Mouse (Mus musculus) CH12.LX (cell line): ENCODE results near the gene Gria1. TPM values are rescaled to one million over a fixed set of nuclear protein-coding genes. Genes with fewer than 3 reads are reported as not detected.

Source experiments
- DNase-seq: peaks from one replicate; pipeline ENCODE4 v3.0.0-alpha.2; 2013; ENCODE audit errors: extremely low read depth
- H3K27ac ChIP-seq: 2 replicates; pipeline ENCODE4 v1.5.1; 2012; ENCODE audit warnings: low read depth, mild to moderate bottlenecking, control low read depth, moderate library complexity; ENCODE audit not compliant: insufficient read depth
- H3K27me3 ChIP-seq: replicated peaks from 2 replicates; pipeline ENCODE3; 2012; ENCODE audit warnings: inconsistent platforms
- H3K36me3 ChIP-seq, 2 experiments: replicated peaks in 1 of 2; 2 replicates each; pipeline versions ENCODE3 to v1.6.1; 2012; ENCODE audit warnings: inconsistent platforms in 1 of 2, low read length in 1 of 2, mild to moderate bottlenecking in 1 of 2, mixed read lengths in 1 of 2, moderate library complexity in 1 of 2; ENCODE audit not compliant: control insufficient read depth in 1 of 2, insufficient read depth in 1 of 2
- H3K4me1 ChIP-seq, 2 experiments: 2 replicates each; pipeline ENCODE4 v1.6.1; 2012; ENCODE audit warnings: inconsistent platforms in 1 of 2, moderate library complexity in 1 of 2; ENCODE audit not compliant: insufficient read depth in 2 of 2, control insufficient read depth in 1 of 2
- H3K4me2 ChIP-seq: 2 replicates; pipeline ENCODE4 v1.6.1; 2012; ENCODE audit warnings: low read depth, mild to moderate bottlenecking, control low read depth; ENCODE audit not compliant: poor library complexity, insufficient read depth, severe bottlenecking
- H3K4me3 ChIP-seq, 3 experiments: fragments of 150-350 bp in 1 of 3; sonication (generic) in 1 of 3; replicated peaks in 1 of 3; 2 replicates each; pipeline versions ENCODE3 to v1.5.1; 2011 to 2012; ENCODE audit warnings: low read depth in 2 of 3, low read length in 2 of 3, mild to moderate bottlenecking in 2 of 3, moderate library complexity in 2 of 3, control low read depth in 1 of 3, improper control_type of control experiment in 1 of 3, inconsistent platforms in 1 of 3, mixed read lengths in 1 of 3; ENCODE audit not compliant: poor library complexity in 1 of 3
- H3K79me2 ChIP-seq: replicated peaks from 2 replicates; pipeline ENCODE4 v1.6.1; 2012; ENCODE audit warnings: mild to moderate bottlenecking, moderate library complexity; ENCODE audit not compliant: control insufficient read depth, poor library complexity, insufficient read depth, severe bottlenecking; ENCODE audit errors: extremely low read depth
- H3K9ac ChIP-seq: 2 replicates; pipeline ENCODE4 v1.6.1; 2012; ENCODE audit warnings: low read depth, mild to moderate bottlenecking, control low read depth, moderate library complexity; ENCODE audit not compliant: insufficient read depth
- H3K9me3 ChIP-seq: replicated peaks from 2 replicates; pipeline ENCODE3; 2012; ENCODE audit warnings: low read length, inconsistent platforms, mixed read lengths
- CHD1 ChIP-seq: IDR thresholded peaks from 2 replicates; pipeline ENCODE4 v1.6.1; 2012; ENCODE audit warnings: low read depth, low read length, improper control_type of control experiment, inconsistent platforms
- CHD2 ChIP-seq: IDR thresholded peaks from 2 replicates; pipeline ENCODE4 v1.6.1; 2011; ENCODE audit warnings: low read length, improper control_type of control experiment
- CTCF ChIP-seq, 2 experiments: IDR thresholded peaks in 1 of 2; conservative IDR thresholded peaks in 1 of 2; 2 replicates each; pipeline ENCODE4 v1.5.1; 2011 to 2012; ENCODE audit warnings: low read depth in 2 of 2, low read length in 2 of 2, improper control_type of control experiment in 1 of 2, inconsistent platforms in 1 of 2, mild to moderate bottlenecking in 1 of 2, moderate library complexity in 1 of 2
- E2F4 ChIP-seq: IDR thresholded peaks from 2 replicates; pipeline ENCODE4 v1.6.1; 2011; ENCODE audit warnings: low read depth, low read length, improper control_type of control experiment; ENCODE audit not compliant: insufficient replicate concordance
- ELF1 ChIP-seq: IDR thresholded peaks from 2 replicates; pipeline ENCODE4 v1.6.1; 2014; ENCODE audit warnings: low read depth, mild to moderate bottlenecking, inconsistent platforms, low read length, improper control_type of control experiment
- KAT2A ChIP-seq: IDR thresholded peaks from 2 replicates; pipeline ENCODE4 v1.6.1; 2012; ENCODE audit warnings: low read length, improper control_type of control experiment, inconsistent platforms; ENCODE audit not compliant: insufficient replicate concordance
- MAX ChIP-seq: IDR thresholded peaks from 2 replicates; pipeline ENCODE4 v1.6.1; 2011; ENCODE audit warnings: low read length, improper control_type of control experiment
- MAZ ChIP-seq: IDR thresholded peaks from 2 replicates; pipeline ENCODE4 v1.6.1; 2012; ENCODE audit warnings: low read depth, mild to moderate bottlenecking, inconsistent platforms, low read length, improper control_type of control experiment, moderate library complexity
- MEF2A ChIP-seq: IDR thresholded peaks from 2 replicates; pipeline ENCODE4 v1.6.1; 2014; ENCODE audit warnings: low read depth, mild to moderate bottlenecking, inconsistent platforms, low read length, improper control_type of control experiment, borderline replicate concordance
- MXI1 ChIP-seq: IDR thresholded peaks from 2 replicates; pipeline ENCODE4 v1.6.1; 2011; ENCODE audit warnings: mild to moderate bottlenecking, low read depth, low read length, improper control_type of control experiment
- RAD21 ChIP-seq: IDR thresholded peaks from 2 replicates; pipeline ENCODE4 v1.6.1; 2011; ENCODE audit warnings: low read depth, mild to moderate bottlenecking, low read length, improper control_type of control experiment, moderate library complexity
- SMC3 ChIP-seq: IDR thresholded peaks from 2 replicates; pipeline ENCODE4 v1.6.1; 2011; ENCODE audit warnings: low read depth, low read length, improper control_type of control experiment
- TCF12 ChIP-seq: IDR thresholded peaks from 2 replicates; pipeline ENCODE4 v1.6.1; 2014; ENCODE audit warnings: low read depth, mild to moderate bottlenecking, inconsistent platforms, low read length, improper control_type of control experiment
- USF1 ChIP-seq: IDR thresholded peaks from 2 replicates; pipeline ENCODE4 v1.6.1; 2014; ENCODE audit warnings: low read depth, mild to moderate bottlenecking, inconsistent platforms, low read length, improper control_type of control experiment
- USF2 ChIP-seq: conservative IDR thresholded peaks from 2 replicates; pipeline ENCODE4 v1.6.1; 2011; ENCODE audit warnings: low read depth, low read length, improper control_type of control experiment
- ZC3H11A ChIP-seq: IDR thresholded peaks from 2 replicates; pipeline ENCODE4 v1.6.1; 2012; ENCODE audit warnings: low read depth, mild to moderate bottlenecking, inconsistent platforms, low read length, improper control_type of control experiment
- dilution Hi-C: fragments of 300-500 bp; cut with MboI; formaldehyde crosslinking; loops from 2 replicates; pipeline ENCODE4 v1.14.3; 2020; ENCODE audit warnings: low sequenced_read_pairs; ENCODE audit not compliant: extremely low pct_unique_long_range_greater_than_20kb, extremely low pct_ligation_motif_present
- in situ Hi-C: fragments of 300-500 bp; cut with MboI; formaldehyde crosslinking; loops from 3 replicates; pipeline ENCODE4 v1.14.3; 2019; ENCODE audit warnings: low sequenced_read_pairs, low pct_ligation_motif_present, low pct_unique_long_range_greater_than_20kb, mixed read lengths
- polyA plus RNA-seq: library from polyadenylated mRNA; unstranded; fragments of >175 nt; gene quantifications from 2 replicates; pipeline ENCODE4 v1.2.1, GENCODE M21; 2012; ENCODE audit warnings: low read depth; ENCODE audit not compliant: insufficient read length
- total RNA-seq, 2 experiments: library from RNA; depleted of rRNA; stranded (reverse); fragments of 300-350 nt in 1 of 2; fragments of >200 nt in 1 of 2; gene quantifications; 2 replicates each; pipeline ENCODE4 v1.2.3; 2012 to 2014

Gene Gria1
- total and polyA plus RNA-seq, 3 experiments: under 0.01 to 0.49 (median 0.05) TPM

DNA sequence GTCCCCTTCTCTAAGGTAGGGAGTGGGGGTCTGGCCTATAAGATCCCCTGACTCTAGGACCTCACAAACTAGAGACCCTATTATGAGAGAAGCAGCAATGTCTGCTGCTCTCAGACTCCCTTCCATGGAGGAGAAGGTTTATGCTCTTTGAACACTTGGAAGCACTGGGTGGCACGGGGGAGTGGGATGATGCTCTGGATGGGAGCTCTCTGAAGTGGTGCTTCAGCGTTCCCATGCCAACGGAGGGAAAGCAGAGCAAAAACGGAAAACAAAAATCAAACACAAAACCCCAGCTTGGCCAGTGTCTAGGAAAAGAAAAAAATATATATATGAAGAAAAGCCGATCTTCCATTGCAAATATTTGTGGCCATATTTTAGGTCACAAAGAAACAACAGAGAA, 33.0 kb downstream of the Gria1 start:
- TF ChIP-seq USF2 (no peak), SMC3 (no peak), E2F4 (no peak), MEF2A (no peak), ZC3H11A (no peak), MAZ (no peak)
- TF ChIP-seq, all 38 proteins: peak for 0

DNA sequence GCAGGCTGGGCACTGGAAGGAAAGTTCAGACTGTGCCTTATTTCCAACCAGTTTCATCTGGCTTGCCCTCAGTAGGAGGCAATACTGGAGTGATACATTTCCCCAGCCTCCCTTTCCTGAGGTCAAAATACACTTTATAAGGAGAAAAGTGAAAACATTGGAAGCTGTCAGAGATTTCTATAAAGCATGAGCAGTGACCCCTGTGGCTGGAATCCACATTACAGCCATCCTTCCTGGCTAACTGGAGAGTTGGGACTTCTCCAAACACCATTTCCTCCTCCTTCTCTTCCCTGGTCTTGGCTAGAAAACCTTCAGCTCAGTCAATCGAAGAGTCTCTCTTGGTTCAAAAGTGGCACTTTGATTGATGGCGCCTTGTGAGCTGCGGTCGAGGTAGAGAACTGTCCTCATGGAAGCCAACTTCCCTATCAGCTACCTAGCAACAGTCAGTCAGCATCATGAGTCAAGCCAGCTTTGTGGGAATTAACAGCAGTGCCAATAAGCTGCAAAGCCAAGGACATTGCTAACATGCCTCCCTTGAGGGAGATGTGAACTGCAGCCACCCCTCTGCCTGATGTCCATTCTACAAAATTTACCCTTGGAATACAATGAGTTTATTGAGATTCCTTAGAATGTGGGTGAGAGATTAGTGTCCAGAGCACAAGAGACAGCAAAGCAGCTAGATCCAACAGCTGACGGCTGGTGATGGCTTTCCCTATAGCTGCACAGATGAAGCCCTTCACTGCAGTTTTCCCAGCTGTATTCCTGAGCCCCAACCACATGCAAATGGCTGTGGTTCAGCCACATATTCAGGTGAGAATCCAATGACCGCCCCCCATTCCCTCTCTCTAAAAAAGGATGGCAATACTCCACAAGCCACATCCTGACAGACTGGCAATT, 40.7 kb downstream of the Gria1 start:
- H3K9me3 ChIP-seq: peaks cover 11% of the 10 kb centered on the region
- no peak for DNase-seq
- H3K27me3 ChIP-seq: peaks cover 24% of the 10 kb centered on the region
- dilution Hi-C loops: no loop called here
- in situ Hi-C loops: no loop called here
- no peaks in the 10 kb centered on the region for H3K79me2 ChIP-seq
- H3K9ac ChIP-seq: no peak overlapping the region
- H3K27ac ChIP-seq: no peak overlapping the region
- no peaks in the 10 kb centered on the region for H3K36me3 ChIP-seq
- no peaks in the 10 kb centered on the region for H3K4me1 ChIP-seq
- no peak overlapping the region for H3K4me2 ChIP-seq
- no peak overlapping the region for H3K4me3 ChIP-seq
- TF ChIP-seq CTCF (conservative IDR thresholded peaks at IDR 0.05 in 1 of 2, IDR thresholded peaks at IDR 0.05 in 1 of 2; ENCODE audit: low read depth in 2 of 2, low read length in 2 of 2) (0 out of 4 replicates have a peak, but pooled peaks of 1 of the 2 experiments have one; percentile 6), TCF12 (no peak)

More for the DNA sequence above, 33.0 kb downstream of the Gria1 start:
- Histone ChIP-seq H3K9ac (no peak overlapping the region), H3K27ac (no peak overlapping the region), H3K27me3 (peaks cover 11% of the 10 kb centered on the region), H3K9me3 (peaks cover 12% of the 10 kb centered on the region), H3K36me3 (no peaks in the 10 kb centered on the region), H3K4me2 (no peak overlapping the region), H3K79me2 (no peaks in the 10 kb centered on the region), H3K4me1 (no peaks in the 10 kb centered on the region), H3K4me3 (no peak overlapping the region)
- no peak for DNase-seq
- in situ Hi-C loops: no loop called here
- dilution Hi-C loops: no loop called here

GRCm38 (mm10) chr11:57062441-57062840, 51.3 kb downstream of the Gria1 start:
- Histone ChIP-seq H3K27me3 (peaks cover 25% of the 10 kb centered on the region), H3K36me3 (no peaks in the 10 kb centered on the region), H3K4me2 (no peak overlapping the region), H3K9ac (no peak overlapping the region), H3K4me1 (no peaks in the 10 kb centered on the region), H3K9me3 (peaks cover 4% of the 10 kb centered on the region), H3K27ac (no peak overlapping the region), H3K4me3 (no peak overlapping the region), H3K79me2 (no peaks in the 10 kb centered on the region)
- dilution Hi-C loops: no loop called here
- TF ChIP-seq MAX: no peak
- no peak for TF ChIP-seq TCF12
- no peak for TF ChIP-seq CHD2
- TF ChIP-seq MXI1: no peak
- no peak for TF ChIP-seq USF1
- TF ChIP-seq CHD1: no peak
- no peak for TF ChIP-seq RAD21
- TF ChIP-seq KAT2A: no peak
- no peak for TF ChIP-seq USF2
- TF ChIP-seq SMC3: no peak
- no peak for TF ChIP-seq ELF1
- no peak for DNase-seq
- in situ Hi-C loops: no loop called here
